26 mouse cellular contexts compared by ENCODE assay signal in the genomic region with DNA sequence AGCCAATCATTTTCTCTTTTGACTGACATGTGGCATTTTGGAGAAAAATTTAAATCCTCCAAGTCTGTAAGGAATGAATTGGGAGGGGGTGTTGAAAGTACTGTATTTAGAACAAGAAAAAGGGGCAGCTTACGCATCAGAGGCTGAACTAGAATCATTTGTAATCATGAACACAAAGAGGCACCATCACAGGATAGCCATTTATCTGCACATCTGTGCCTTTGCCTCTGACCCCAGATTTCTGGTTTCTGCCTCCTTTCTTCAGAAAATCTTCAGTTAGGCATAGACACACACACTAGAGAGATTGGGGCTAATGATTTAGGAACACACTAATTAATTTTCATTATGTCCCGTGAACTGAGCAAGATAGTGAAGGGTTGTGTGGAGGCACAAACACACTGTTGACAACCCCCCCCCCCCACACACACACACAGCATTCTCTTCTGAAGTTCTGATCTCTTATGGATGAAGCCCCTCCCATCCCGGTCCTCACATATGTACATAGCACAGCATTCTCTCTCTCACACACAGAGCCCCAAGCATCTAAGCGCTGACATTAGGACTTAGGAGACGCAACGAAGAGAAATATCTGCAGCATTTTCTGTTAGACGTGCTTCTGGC.
DNase-seq lines count a peak whose midpoint lies in the region; ATAC-seq lines count a peak whose summit lies in the region.
"Had no signal": no experiment of that assay in that cellular context is flagged by ENCODE, and none has a peak within 500 bp of the region (broad histone marks: within the 10 kb centered on the region; RNA-seq: fewer than 3 reads in every experiment).

No protein-coding gene starts in this region.

- H3K4me1 ChIP-seq in hindbrain, embryonic 11.5 days (replicated peaks; ENCODE audit: control insufficient read depth, insufficient read depth, low read length), result peaks cover 7% of the 10 kb centered on the region; the same call in 1 of the 2 replicates
- H3K4me1 ChIP-seq in hindbrain, embryonic 13.5 days (replicated peaks), result peaks cover 23% of the 10 kb centered on the region
- H3K4me1 ChIP-seq in forebrain, embryonic 14.5 days (ENCODE audit: control insufficient read depth, insufficient read depth, low read length), result peaks cover 34% of the 10 kb centered on the region
- H3K4me1 ChIP-seq: liver, embryonic 12.5 days had no signal

- no peaks in the 10 kb centered on the region for H3K27me3 ChIP-seq in hindbrain, embryonic 11.5 days (ENCODE audit: control insufficient read depth, insufficient read depth, low read length)
- H3K27me3 ChIP-seq in hindbrain, embryonic 13.5 days, result no peaks in the 10 kb centered on the region
- H3K27me3 ChIP-seq in forebrain, embryonic 14.5 days (replicated peaks; ENCODE audit: control insufficient read depth, insufficient read depth, low read length), result no peaks in the 10 kb centered on the region
- H3K27me3 ChIP-seq: CH12.LX; embryonic facial prominence, embryonic 12.5 days; kidney, embryonic 15.5 days; limb, embryonic 13.5 days; liver, embryonic 12.5 days had no signal

- H3K36me3 ChIP-seq in hindbrain, embryonic 11.5 days (ENCODE audit: control insufficient read depth, insufficient read depth, low read length), result no peaks in the 10 kb centered on the region
- no peaks in the 10 kb centered on the region for H3K36me3 ChIP-seq in hindbrain, embryonic 13.5 days
- no peaks in the 10 kb centered on the region for H3K36me3 ChIP-seq in forebrain, embryonic 14.5 days (ENCODE audit: control insufficient read depth, insufficient read depth, low read length)
- H3K36me3 ChIP-seq: embryonic facial prominence, embryonic 12.5 days; G1E; heart, embryonic 10.5 days; kidney, embryonic 15.5 days; limb, embryonic 13.5 days; liver, embryonic 12.5 days had no signal

- H3K27ac ChIP-seq in hindbrain, embryonic 11.5 days (ENCODE audit: low read depth, low read length), result no peak overlapping the region
- no peak overlapping the region for H3K27ac ChIP-seq in hindbrain, embryonic 13.5 days
- peak overlapping the region; percentile 2; the same call in 1 of the 2 replicates for H3K27ac ChIP-seq in forebrain, embryonic 14.5 days (ENCODE audit: low read depth, low read length)
- H3K27ac ChIP-seq: heart, embryonic 10.5 days; kidney, embryonic 15.5 days; limb, embryonic 13.5 days; liver, embryonic 12.5 days had no signal

- WGBS in hindbrain, embryonic 11.5 days, result 70% methylated on average over 7 of the region's 7 CpGs
- 52% methylated on average over 7 of the region's 7 CpGs for WGBS in hindbrain, embryonic 13.5 days
- 17% methylated on average over 7 of the region's 7 CpGs for WGBS in forebrain, embryonic 14.5 days

- H3K9me3 ChIP-seq in hindbrain, embryonic 11.5 days (ENCODE audit: control insufficient read depth, low read length), result no peaks in the 10 kb centered on the region
- H3K9me3 ChIP-seq in hindbrain, embryonic 13.5 days, result no peaks in the 10 kb centered on the region
- H3K9me3 ChIP-seq in forebrain, embryonic 14.5 days (replicated peaks; ENCODE audit: control insufficient read depth, low read length), result no peaks in the 10 kb centered on the region
- H3K9me3 ChIP-seq: embryonic facial prominence, embryonic 12.5 days; heart, embryonic 10.5 days; kidney, embryonic 15.5 days; limb, embryonic 13.5 days; liver, embryonic 12.5 days had no signal

- peak; percentile 27; the same call in 1 of the 2 replicates for ATAC-seq in hindbrain, embryonic 11.5 days (ENCODE audit: low FRiP score)
- no peak for ATAC-seq in hindbrain, embryonic 13.5 days (ENCODE audit: low FRiP score)
- peak; percentile 63 for ATAC-seq in forebrain, embryonic 14.5 days
- ATAC-seq: intestine, postnatal 0 days; liver, embryonic 12.5 days; Patski had no signal

- H3K4me3 ChIP-seq in hindbrain, embryonic 11.5 days (ENCODE audit: low read depth, low read length), result no peak overlapping the region
- no peak overlapping the region for H3K4me3 ChIP-seq in hindbrain, embryonic 13.5 days
- H3K4me3 ChIP-seq in forebrain, embryonic 14.5 days (ENCODE audit: low read depth, low read length), result no peak overlapping the region
- H3K4me3 ChIP-seq: embryonic facial prominence, embryonic 12.5 days; kidney, embryonic 15.5 days; limb, embryonic 13.5 days; liver, embryonic 12.5 days had no signal

- DNase-seq in hindbrain, embryonic 11.5 days (ENCODE audit: low spot score), result no peak
- peak; percentile 35 for DNase-seq in retina, postnatal 1 day
- no peak for DNase-seq in retina, embryonic 14.5 days (ENCODE audit: low spot score)
- DNase-seq in forebrain, embryonic 14.5 days (ENCODE audit: low spot score), result peak; percentile 49
- DNase-seq in adrenal gland, adult 8-10 months, result no peak
- no peak for DNase-seq in heart, adult 8-10 months (ENCODE audit: low spot score)
- DNase-seq: adrenal gland, adult 2 months; B cell, adult 2 months; cerebellum, adult 2 months; cerebellum, postnatal 25 days; gastrocnemius, postnatal 36 days; heart, postnatal 4 days; kidney, postnatal 4 days; lung, adult 18-20 months; lung, postnatal 14 days; thymus, postnatal 14 days had no signal

- H3K4me2 ChIP-seq in hindbrain, embryonic 11.5 days (replicated peaks; ENCODE audit: low read depth, low read length), result no peak overlapping the region
- no peak overlapping the region for H3K4me2 ChIP-seq in hindbrain, embryonic 13.5 days
- no peak overlapping the region for H3K4me2 ChIP-seq in forebrain, embryonic 14.5 days (ENCODE audit: low read length)
- H3K4me2 ChIP-seq: limb, embryonic 13.5 days; liver, embryonic 12.5 days had no signal

- no peak overlapping the region for H3K9ac ChIP-seq in hindbrain, embryonic 11.5 days (ENCODE audit: low read depth, low read length)
- no peak overlapping the region for H3K9ac ChIP-seq in hindbrain, embryonic 13.5 days
- no peak overlapping the region for H3K9ac ChIP-seq in forebrain, embryonic 14.5 days (ENCODE audit: low read length)
- H3K9ac ChIP-seq: embryonic facial prominence, embryonic 12.5 days; kidney, embryonic 15.5 days; limb, embryonic 13.5 days; liver, embryonic 12.5 days had no signal

Comparison
In these comparisons a context has a peak if more than half of its experiments do, and no peak if none do; other contexts are left out.
1. DNase-seq: peak in retina, postnatal 1 day (single experiment) and forebrain, embryonic 14.5 days (single experiment); none in hindbrain, embryonic 11.5 days (single experiment), retina, embryonic 14.5 days (single experiment), adrenal gland, adult 8-10 months (single experiment) and heart, adult 8-10 months (single experiment).